Mouse (Mus musculus) megakaryocyte-erythroid progenitor cell, adult 5-6 weeks (primary cell): ENCODE data around the gene Rbsn. TPM values are rescaled to one million over a fixed set of nuclear protein-coding genes. Genes with fewer than 3 reads are reported as not detected.

Experiments used
- ATAC-seq: replicated peaks from 2 replicates; pipeline ENCODE4 v1.8.0; 2016; ENCODE audit warnings: mild to moderate bottlenecking, inconsistent platforms; ENCODE audit not compliant: severe bottlenecking, poor library complexity, low FRiP score, low TSS enrichment
- total RNA-seq, 2 experiments: library from RNA; stranded (forward) in 1 of 2; stranded (reverse) in 1 of 2; fragments of 200-1000, 215-1000 nt in 1 of 2; fragments of >200 nt in 1 of 2; fragmentation: Nextera tagmentation in 1 of 2; gene quantifications; 2 replicates each; pipeline ENCODE4 v1.2.3; 2014 to 2017

Rbsn gene
- total RNA-seq (2014; fragmentation: Nextera tagmentation) (13.1 and 13.3 TPM in 2 replicates), total RNA-seq (2017) (16.8 and 22.3 TPM in 2 replicates)

DNA sequence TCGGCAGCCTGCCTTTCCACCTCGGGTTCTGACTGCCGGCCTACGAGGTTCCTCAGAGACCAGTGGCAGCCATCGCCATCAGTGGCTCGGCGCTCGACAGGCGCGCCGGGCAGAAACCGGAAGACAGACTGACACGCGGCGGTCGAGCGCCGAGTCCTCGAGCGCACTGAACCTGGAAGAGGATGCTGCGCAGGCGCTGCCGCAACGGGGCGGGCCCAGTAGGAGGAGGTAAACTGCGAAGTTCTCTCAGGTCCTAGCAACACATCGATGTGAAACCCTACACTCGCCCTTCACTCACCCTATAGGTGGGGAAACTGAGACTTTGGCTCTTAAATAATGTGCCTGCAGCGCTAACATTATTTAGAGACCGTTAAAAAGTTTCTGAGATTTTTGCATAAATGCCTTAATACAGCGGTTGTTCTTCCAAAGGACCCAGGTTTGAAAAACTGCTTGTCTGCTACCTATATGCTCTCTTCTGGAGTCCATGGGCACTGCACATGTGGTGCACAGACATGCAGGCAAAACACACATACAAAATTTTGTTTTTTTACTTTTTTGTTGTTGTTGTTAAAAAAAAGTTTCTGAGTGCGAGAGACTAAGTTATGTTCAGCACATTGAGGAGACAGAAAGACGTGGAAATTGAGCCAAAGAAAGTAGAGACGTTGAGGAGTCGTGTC is at the start of gene Rbsn:
Gene Rbsn, minus strand, starts transcription at position 153 of the 677 bp plus-strand sequence.
- peak; percentile 96 for ATAC-seq

DNA sequence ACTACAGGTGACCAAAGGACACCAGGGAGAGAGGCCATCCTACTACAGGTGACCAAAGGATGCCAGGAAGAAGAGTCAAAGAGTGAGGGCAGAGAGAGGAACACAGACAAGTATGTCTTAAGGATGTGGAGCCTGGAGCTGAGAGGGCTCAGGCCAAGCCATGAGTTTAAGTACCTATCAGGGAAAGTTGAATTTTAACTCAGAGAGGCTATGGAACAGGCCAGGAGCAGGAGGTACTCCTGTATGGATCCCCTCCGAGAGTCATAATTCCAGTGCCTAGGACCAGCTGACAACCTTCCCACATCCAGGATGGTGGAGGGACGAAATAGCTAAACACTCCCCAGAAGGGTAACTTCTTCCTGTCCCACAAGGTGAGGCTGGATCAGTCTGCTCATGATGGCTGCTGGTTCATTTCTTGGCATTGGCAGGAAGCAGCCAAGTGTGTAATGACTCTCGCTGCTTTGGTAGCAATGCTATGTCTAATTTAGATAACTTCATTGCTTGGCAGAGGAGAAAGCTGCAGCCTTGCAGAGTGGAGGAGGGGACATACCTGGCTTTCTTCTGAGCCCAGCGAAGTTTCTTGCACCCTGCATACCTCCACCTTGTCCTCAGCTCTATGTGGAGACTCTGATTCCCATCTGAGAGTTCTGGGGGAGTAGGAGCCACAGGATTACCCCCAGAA is 46.6 kb upstream of the Rbsn start:
- no peak for ATAC-seq

DNA sequence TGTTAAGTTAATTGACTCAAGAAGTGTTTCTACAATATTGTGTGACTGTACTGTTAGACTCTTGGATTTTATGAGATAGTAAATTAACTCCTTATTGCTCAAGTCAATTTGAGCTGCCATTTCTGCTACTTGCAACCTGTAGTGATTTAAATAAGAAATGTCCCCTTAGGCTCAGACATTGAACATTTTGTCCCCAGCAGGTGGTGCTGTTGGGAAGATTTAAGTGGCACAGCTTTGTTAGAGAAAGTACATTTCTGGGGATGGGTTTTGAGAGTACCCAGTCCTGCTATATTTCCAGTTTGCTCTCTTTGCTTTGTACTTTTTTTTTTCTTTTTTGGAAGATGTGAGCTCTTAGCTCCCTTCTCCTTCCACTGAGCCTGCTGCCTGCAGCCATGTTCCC is 40.6 kb upstream of the Rbsn start:
- ATAC-seq: no peak

DNA sequence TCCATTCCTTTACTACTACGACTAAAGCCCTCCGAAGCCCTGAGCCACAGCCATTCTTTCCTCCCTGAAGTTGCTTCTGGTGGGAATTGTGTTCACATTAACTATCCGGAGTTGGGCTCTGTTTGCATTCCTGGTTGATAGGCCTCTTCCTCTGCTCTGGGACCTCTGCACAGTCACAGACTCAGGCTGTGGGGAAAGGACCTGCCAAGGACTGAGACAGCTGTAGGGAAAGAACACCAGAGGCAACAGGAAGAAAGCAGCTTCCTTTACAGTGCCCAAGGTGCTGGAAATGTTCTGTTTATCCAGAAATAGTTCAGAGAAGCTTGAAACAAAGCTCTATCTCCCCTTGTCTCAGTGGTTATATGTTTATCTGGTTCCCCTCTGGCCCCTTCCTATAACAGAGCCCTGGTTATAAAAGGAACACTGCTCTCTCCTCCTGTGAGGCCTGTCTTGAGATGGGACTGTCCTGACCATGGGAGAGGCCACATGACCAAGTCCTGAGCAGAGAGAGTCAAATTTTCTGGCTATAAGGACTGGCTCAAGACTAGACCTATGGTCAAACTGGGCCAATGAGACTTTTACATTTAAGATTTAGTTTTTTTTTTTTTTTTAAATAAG is 38.6 kb upstream of the Rbsn start:
- no peak for ATAC-seq

DNA sequence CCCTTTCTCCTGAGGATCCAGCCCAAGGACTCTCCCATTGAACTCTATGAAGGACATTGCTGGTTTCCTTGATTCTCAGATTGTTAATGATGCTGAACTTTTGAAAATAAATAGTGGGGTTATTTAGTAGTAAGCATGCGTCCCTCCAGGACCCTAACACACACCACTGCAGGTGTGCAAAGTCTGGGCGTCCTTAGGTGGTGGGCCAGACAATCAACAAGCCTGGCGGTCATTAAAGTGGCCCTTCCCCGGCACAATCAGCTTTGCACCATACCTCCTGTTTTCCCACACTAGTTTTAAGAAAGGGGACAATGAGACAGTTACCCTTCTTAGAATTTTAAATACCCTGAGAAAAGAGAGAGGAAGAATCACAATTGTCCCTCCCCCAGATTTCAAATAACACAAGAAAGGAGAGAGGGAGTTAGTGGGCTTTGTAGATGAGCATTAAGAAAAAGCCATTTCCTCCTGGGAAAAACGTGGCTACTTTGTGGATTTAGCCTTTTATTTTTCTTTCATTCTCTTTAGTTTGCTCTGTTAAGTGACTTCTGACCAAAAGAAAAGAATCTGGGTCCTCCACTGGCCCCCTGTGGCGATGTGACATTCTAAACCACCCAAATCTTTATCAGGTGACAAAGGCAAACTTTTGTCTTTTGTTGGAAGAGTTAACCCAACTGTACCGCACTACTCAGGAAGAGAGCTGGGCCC is 32.6 kb upstream of the Rbsn start:
- no peak for ATAC-seq

DNA sequence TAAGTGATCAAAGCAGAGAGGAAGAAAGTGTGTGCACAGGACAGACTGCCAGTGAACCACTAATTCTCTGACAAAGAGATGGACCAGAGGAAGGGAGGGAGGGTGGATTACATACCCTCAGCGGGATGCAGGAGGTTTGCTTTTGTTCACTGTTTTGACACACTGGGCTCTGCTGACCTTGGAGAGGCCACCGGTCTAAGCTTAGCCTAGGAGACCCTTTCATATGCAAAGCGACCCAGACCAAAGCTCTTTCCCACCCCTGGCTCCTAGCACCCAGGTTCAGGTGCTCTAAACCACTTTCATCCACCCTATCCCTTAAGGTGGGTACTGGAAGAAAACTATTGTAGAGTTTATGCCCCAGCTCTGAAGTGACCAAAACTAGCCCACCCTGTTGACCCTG is 31.6 kb upstream of the Rbsn start:
- no peak for ATAC-seq

DNA sequence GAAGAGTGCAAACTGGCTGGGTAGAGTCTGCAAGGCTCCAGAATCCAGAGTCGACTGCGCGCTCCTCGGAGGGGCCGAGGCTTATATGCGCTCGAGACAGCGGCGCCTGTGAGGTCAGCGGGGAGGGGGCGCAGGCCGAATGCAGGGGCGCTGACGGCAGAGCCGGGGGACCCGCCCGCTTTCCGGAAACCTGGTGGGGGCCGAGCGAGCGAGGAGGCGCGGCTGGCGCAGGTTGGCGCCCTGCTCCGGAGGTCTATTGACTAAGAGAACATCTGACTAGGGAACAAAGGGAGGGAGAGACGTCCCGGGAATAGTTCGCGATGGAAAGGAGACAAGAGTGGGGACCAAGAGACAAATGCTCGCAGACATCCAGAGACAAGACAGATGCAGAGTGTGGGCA is 29.9 kb upstream of the Rbsn start, which contains the start of gene Trh:
Gene Trh, minus strand, starts transcription at position 60 of the 400 bp plus-strand sequence.
- no peak for ATAC-seq

DNA sequence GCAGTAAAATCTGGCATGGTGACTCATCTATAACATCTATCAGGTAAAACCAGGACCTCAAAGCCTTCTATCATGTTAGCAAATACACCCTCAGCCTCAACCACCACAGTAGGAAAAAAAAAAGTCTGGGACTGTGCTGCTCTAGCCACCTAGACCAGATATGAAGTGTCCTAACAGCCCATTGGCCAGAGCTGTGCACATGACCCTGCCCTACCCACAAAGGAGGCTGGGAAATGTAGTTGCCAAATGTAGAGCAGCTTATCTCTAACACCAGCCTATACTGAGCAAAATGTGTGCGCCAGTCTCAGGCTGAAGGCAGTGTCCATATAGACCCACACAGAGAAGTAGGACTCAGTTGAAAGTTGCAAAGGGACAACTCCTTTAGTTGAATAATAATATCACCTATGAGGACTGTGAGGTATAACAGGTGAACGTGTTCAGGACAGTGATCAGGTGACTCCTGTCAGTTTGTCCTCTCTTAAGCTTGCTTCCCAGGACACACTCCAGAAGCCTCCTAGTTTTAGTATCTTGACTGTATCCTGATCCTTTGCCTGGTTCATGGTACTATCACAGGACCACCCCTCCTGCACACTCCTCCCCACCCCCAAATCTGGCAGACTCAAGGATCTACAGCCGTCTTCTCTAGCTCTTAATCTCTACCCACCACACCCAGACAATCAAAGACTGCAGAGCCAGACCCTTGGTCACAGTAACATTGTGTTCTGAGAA is 26.6 kb upstream of the Rbsn start:
- peak; percentile 97 for ATAC-seq

DNA sequence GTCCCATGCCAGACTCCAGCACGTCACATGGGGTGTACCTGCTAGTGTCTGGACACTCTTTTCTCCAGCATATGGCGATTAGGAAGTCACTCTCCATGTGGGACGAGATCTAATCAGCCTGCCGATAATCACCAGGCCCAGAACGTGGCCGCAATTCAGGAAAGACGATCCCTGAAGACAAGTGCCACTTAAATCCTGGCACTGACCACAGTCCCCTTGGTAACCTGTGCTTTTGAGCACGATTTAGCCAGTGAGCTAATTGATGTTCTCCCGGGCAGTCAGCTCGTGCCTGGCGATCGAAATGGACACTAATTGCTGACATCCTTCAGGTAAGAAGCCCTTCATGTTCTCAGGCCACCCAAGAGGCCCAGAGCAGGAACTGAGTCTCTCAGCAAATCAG is 20.3 kb upstream of the Rbsn start:
- ATAC-seq: no peak

DNA sequence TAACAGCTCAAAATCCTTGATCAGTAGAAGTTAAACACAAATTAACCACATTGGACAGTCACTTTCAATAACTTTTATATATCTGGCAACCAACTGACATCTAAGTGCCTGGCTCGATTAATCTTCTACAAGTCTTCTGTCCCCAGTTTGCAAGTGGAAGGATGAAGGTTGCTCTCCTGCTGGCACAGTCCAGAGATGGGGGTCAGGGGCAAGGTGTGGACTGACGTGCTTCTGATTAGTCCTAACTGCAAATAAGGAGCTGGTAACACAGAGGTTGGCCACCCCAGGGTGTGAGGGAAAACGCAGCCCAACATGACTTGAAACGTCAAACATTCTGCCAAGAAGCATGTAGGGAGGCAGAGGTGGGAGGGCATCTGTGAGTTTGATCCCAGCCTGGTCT is 17.0 kb upstream of the Rbsn start:
- ATAC-seq: no peak

DNA sequence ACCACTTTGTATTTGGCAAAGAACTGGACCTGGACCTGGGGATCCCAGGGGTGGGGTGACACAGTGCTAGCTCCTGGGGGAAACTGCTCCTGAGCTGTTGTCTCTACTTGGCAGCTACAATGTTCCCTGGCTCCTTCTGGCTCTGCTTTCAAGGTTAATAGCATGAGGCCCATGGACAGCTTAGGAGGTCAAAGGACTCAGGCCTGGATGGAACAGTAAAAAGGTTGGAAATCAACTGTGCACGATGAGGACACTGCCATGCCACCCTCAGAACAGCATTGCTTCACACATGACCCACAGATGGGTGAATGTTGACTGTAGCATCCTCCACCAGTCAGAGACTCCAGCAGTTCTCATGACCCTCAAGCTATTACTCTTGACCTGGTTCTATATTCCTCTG is 16.6 kb upstream of the Rbsn start:
- no peak for ATAC-seq

DNA sequence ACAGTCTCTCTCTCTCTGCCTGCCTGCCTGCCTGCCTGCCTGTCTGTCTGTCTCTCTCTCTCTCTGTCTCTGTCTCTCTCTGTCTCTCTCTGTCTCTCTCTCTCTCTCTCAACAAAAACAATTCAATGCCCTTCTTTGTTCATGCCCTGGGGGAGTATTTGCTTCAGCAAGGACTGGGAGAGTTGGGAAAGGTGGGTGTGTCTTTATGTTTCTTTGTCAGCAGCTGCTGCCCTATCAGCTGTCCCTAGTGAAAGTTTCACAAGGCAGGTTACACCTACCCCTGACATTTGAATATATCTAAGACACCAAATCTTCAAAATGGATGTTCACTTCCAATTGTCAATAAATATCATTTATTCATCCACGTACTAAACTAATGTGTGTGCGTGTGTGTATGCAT is 14.9 kb upstream of the Rbsn start:
- no peak for ATAC-seq

DNA sequence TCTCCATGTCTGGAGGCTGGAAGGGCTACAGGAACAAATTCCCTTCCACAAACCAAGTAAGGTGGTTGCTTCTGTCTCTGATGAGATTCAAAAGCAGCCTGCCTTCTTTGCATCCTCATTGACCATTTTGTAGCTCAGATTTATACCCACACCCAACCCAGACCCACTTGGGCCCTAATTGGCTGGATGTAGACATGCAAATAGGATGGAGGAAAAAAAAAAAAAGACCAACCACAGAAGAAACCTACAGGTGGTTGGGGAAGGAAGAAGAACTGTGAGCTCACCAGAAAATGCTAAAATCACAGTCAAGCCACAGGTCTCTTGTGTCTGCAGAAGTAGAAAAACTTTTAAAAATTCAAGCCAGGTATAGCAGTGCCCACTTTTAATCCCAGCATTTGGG is 14.4 kb upstream of the Rbsn start:
- ATAC-seq: no peak

DNA sequence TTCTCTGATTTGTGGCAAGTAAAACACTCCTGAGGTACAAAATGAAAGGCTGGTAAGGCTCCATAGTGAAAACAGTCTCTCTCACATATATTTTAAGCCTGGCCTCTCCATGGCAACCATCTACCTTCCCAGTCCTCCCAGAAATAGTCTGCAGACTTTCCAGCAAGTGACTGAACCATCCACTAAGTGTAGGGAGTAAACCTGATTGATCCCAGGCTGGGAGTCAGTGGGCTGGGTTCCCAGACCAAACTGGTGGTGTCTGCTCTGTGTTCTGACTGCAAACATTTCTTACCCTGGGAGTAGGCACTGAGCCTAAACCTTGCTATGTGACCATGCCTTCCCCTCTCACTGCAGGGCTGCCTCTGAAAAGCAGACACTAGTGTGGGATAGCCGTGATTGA is 10.3 kb upstream of the Rbsn start:
- ATAC-seq: no peak

DNA sequence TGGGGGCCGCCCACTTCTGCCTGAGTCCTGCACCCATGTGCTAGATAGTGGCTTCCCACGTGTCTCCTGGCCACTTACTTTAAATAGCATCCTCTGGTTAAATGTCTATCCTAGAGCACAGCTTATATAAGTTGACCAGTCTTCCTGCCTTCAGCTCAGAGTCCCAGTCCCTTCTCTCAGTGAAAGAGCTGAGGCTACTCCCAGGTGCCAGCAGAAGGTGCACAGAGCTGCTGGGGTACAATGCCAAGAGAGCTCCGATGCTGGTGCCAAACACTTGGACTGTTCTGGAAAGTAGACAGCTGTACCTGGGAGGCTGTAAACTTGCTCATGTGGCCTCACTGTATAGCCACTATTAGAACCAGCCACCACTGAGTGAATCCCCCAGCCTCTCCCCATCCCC is 7.3 kb upstream of the Rbsn start:
- ATAC-seq: no peak

DNA sequence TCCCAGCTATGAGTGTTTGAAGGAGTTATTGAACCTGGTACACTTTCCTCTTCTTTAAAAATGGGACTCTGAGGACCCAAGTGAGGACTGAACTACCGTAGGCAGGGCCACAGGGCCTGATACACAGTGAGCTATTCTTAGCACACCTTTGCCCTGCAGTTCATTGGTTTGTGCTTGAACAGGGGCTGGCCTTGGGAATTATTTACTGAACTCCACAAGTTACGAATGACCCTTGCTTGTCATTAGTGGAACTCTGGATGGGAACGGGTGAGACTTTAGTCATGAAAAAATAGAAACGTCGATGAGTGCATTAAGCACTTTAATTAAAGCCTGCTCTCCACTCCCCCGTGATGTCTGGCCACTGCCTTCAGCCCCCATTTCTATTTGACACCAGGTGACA is 6.9 kb upstream of the Rbsn start:
- ATAC-seq: no peak

DNA sequence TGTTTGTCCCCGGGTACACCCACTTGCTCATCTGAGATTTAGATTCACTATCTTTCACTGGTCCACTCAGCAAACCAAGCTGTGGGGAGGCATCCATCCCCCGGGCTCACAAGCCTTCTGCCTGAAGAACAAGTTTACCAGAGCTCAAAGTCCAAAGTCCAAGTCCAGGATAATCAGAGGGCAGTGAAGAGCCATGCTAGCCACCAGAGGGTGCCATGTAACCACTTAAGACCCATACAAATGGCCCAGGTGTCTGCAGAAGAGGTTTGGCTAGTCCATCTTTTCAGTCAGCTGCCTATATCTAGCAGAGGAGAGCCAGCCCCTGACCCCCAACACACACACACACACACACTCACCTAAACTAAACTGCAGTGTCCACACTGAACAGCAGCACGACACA is 4.7 kb upstream of the Rbsn start:
- peak; percentile 61 for ATAC-seq

DNA sequence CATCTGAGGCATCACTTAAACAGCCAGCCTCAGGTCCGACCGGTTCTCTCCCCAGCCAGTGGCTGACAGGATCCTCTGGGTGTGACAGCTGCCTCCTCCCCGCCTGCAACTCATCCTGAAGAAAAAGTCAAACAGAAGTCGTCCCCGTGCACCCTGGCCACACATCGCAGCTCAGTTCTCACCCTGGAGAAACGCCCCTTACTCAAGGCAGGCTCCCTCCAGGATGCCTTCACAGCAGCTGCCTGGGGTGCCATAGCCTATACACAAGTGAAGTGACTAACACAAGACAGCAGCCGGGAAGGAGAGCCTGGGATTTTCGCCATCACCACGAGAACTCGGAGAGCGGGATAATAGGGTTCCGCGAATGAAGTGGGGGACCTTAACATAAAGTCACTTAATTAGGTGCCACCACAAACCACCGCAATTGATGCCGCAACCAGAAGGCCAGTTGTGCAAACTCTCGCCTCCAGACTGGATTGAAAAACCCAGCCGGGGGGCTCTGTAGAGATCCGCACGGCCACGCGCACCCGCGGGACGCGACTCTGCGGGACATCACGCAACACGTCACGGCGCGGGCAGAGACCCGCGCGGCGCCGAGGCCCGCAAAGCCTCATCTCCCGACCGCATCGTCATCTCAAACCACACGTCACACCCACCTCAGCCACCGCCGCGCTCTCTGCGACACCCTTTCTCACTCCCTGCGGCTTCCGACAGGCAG is 511 bp downstream of the Rbsn start:
- ATAC-seq: peak; percentile 72

DNA sequence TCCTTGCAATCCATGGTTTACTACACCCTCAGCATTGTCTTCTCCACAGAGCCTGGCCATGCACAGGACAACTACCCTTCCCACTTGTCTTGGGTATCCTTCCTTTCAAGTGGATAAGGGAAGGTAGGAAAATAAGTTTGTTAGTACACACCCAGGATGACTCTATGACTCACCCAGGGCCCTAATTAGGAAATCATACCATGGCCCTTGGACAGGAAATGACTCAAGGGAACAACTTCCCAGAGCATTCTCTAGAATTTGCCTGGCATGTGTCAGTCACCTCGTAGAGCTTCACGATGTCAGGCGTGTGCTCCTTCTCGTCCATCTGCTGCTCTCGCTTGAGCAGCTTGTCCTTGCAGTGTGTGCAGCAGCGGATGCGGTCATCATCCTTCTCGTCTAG is 15.3 kb downstream of the Rbsn start:
- no peak for ATAC-seq
